Mouse (Mus musculus): Measurements from ENCODE around the gene Tex29.

- TF ChIP-seq POLR2A (IDR thresholded peaks at IDR 0.05; ENCODE audit: insufficient read length, low read depth) (no peak), MAX (IDR thresholded peaks at IDR 0.05; ENCODE audit: low read depth) (no peak)
Measured at GRCm38 (mm10) chr8:11833157-11833556, 7.1 kb upstream of the Tex29 start.
